Mouse (Mus musculus): ENCODE measurements at regions not wholly inside any gene's neighbourhood (a gene's known extent, or its start where the extent isn't known, plus 50 kb on each side); places are given as distances from the start of the nearest gene placed in this dataset.

DNA sequence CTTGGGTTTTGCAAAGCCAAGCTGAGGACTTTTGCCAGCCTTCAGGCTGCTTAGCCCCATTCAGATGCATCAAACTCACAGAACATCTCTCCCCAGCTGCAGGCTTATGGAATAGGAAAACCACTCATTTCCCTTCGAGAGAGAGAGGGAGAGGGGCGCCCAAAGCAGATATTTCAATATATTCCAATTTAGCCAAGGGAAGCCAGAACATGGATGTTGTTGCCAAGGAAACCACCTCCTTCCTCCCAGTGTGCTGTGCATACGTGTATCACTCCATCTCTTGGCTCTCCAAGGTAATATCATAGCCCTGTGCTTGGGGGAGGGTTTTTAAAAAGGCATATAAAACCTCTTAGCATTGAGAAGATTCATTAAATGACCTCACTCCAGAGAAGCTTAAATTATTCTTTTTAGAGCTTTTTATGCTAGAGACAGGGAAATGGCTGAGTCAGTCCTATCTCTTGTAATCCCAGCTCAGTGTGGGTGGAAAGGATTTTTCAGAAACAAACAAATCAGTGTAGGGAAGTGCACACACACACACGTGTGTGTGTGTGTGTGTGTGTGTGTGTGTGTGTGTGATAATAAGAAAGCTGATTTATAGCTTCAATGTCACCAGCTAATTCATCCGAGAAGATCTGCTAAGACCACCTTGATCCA is 245.1 kb downstream of the Rps24 start:
- DNase-seq (ENCODE audit: low spot score in 2 of 2) = no peak

DNA sequence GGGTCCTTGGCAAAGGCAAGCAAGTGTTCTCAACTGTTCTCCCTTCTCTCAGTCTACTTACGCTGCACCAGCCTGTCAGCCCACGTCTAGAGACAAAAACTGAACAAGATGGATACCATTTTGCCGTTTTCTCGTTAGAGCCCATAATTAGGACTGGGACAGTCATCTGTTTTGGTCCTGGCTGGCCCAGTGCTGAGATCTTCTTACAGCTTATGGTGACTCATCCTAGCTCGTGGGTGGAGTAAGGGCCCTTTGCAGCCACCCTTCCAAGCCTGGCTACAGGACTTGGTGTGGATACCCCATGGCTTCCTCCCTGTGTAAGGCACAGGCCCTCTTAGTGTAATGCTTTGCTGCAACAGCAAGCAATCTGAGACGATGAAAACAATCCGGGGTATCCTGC is 246.4 kb downstream of the Rps24 start:
- DNase-seq (ENCODE audit: low spot score in 2 of 2) = no peak

DNA sequence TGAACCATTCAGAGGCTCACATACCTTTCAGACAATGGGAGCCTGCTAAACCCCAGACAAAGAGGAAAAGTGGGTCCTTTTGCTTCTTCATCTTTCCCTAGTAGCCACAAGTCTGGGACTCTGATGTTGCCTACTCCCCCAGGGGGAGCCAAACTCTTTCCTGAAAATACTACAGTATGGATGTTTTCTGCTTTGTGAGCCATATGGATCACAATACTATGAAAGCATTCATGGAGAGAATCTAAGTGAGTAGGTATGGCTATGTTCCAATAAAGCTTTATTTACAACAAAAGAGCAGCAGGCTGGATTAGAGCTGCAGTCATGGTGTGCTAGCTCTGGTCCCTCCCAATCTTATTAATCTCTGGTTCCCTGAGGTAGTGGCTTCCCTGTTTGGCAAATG is 251.9 kb downstream of the Rps24 start:
- no peak for DNase-seq (ENCODE audit: low spot score in 2 of 2)

DNA sequence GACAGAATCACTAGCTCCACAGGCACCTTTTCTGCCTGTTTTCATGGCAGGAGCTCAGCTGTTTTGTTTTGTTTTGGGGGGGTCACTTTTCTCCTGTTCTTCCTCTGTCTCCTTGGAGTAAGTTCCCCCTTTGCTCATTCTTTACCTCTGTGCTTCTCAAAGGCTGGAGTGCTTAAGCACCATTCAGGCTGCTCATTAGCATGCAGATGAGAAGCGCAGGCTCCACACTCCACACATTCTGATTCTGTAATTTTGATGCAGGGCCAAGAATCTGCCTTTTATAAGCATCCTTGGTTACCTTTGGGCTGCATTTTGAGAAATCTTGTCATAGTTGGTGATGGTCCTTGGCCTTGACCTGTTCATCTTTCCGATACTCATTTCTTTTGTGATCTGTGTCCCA is 257.5 kb downstream of the Rps24 start:
- DNase-seq (ENCODE audit: low spot score in 2 of 2) = no peak

GRCm38 (mm10) chr14:24745730-24746129 is 258.8 kb downstream of the Rps24 start:
- no peak for DNase-seq (ENCODE audit: low spot score in 2 of 2)

GRCm38 (mm10) chr14:24747471-24747795 is 260.5 kb downstream of the Rps24 start:
- DNase-seq (ENCODE audit: low spot score in 2 of 2) = no peak

DNA sequence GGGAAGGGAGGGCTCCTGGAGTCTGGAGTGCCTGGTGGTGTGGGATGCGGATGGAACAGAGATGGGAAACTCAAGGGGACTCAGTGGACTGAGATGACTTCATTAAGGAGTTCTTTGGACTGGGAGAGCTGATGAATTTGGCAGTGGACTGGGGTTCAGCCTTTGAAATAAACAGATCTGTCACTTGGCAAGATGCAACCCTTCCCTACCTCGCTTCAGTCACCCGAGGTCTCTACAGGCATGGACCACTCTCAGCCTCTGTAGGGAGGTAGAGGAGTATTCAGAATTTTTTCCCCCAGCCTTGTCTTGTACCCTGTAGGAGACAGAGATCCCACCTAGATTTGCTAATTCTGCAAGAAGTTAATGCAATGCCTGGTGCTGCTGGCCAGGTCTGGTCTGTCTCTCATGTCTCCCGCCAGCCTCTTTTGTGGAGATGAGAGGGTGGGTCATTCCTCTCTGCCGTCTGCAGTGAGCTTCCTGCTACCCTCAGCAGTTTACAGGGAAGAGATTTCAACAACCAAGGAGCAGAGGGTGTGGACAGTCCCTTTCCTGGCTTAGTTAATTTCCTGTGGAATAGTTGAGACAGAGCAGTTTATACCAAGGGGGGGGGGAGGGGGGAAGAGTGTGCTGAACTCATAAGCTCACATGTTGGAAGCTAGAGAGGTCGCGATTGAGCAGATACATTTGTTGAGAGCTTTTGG is 261.0 kb downstream of the Rps24 start:
- no peak for DNase-seq (ENCODE audit: low spot score in 2 of 2)

GRCm38 (mm10) chr14:24748497-24748862 is 261.6 kb downstream of the Rps24 start:
- DNase-seq (ENCODE audit: low spot score in 2 of 2) = no peak

GRCm38 (mm10) chr14:24749313-24749712 is 262.4 kb downstream of the Rps24 start:
- no peak for DNase-seq (ENCODE audit: low spot score in 2 of 2)

GRCm38 (mm10) chr14:24751227-24751626 is 264.3 kb downstream of the Rps24 start:
- no peak for DNase-seq (ENCODE audit: low spot score in 2 of 2)

- no peak for DNase-seq (ENCODE audit: low spot score in 2 of 2)
Observed at GRCm38 (mm10) chr14:24754753-24755152, 267.8 kb downstream of the Rps24 start.

- DNase-seq (ENCODE audit: low spot score in 2 of 2) = no peak
Observed at GRCm38 (mm10) chr14:24755426-24756117, 268.6 kb downstream of the Rps24 start.

- DNase-seq (ENCODE audit: low spot score in 2 of 2) = no peak
Observed at GRCm38 (mm10) chr14:24757302-24757701, 270.4 kb downstream of the Rps24 start.

GRCm38 (mm10) chr14:24757843-24758242 is 270.9 kb downstream of the Rps24 start:
- DNase-seq (ENCODE audit: low spot score in 2 of 2) = no peak

GRCm38 (mm10) chr14:24760926-24761325 is 274.0 kb downstream of the Rps24 start:
- DNase-seq (ENCODE audit: low spot score in 2 of 2) = no peak

GRCm38 (mm10) chr14:24762468-24763274 is 275.7 kb downstream of the Rps24 start:
- no peak for DNase-seq (ENCODE audit: low spot score in 2 of 2)

DNA sequence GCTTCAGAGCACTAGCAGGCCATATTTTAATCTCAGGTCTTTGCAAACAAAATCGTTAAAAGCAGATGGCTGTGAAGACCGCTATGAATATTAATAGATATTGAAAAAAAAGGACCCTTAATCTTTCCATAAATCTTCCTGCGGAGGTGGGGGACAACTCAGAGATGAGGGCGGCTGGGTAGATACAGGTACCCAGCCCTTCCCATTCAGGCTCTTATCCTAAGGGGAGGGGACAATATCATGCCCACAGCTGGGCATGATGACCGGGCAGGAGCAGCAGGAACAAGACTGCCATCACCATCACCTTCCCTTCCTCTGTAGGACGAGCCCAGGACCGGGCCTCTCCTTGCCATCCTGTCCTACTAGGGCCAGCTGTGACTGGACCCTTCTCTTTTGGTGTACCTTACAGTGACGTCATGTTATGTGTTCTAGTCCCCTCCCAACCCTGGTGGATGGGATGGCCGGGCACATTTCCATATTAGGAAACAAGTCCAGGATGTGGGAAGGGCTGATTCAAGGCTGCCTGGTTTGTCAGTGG is 276.4 kb downstream of the Rps24 start:
- DNase-seq (ENCODE audit: low spot score in 2 of 2) = no peak

- no peak for DNase-seq (ENCODE audit: low spot score in 2 of 2)
Observed at GRCm38 (mm10) chr14:24763845-24764244, 276.9 kb downstream of the Rps24 start.

DNA sequence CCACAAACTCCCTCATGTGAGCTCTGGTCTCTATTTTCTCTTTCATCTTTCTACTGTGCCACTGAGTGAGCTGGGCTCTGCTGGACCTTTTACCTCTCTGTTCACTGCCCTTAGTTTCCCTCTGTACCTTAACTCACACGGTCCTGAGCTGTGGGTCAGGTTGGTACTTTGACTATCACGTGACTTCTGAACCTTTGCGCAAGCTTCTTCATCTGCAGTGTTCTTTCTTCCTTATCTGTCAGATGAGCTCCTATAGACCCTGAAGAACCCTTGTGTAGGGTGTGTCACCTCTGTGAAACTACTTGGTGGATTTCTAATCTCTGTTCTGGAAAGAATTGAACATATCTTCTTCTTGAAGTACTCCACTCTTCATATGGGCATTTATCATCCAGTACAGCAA is 279.3 kb downstream of the Rps24 start:
- DNase-seq (ENCODE audit: low spot score in 2 of 2) = no peak

- no peak for DNase-seq (ENCODE audit: low spot score in 2 of 2)
Observed at GRCm38 (mm10) chr14:24766690-24767089, 279.8 kb downstream of the Rps24 start.

DNA sequence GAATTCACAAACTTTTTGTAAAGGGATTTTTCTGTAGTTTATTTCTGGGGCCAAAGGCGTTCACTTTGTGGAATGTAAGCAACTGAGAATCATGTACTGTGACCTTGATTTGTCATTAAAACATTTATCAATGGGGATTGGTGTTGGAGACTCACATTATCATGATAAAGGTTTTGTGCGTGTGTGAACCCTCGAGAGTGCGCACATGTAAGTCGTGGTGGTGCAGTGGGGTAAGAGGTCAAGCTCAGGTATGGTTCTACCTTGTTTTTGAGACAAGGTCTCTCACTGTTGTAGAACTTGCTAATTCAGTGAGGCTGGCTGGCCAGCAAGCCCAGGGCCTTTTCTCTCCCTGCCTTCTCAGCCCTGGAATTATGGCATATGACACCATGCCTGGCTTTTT is 280.4 kb downstream of the Rps24 start:
- DNase-seq (ENCODE audit: low spot score in 2 of 2) = no peak

- no peak for DNase-seq (ENCODE audit: low spot score in 2 of 2)
Observed at GRCm38 (mm10) chr14:24767964-24768363, 281.0 kb downstream of the Rps24 start.

All from frontal cortex, postnatal 10 days (tissue).